11 mouse cellular contexts compared by ENCODE assay signal in the genomic region with DNA sequence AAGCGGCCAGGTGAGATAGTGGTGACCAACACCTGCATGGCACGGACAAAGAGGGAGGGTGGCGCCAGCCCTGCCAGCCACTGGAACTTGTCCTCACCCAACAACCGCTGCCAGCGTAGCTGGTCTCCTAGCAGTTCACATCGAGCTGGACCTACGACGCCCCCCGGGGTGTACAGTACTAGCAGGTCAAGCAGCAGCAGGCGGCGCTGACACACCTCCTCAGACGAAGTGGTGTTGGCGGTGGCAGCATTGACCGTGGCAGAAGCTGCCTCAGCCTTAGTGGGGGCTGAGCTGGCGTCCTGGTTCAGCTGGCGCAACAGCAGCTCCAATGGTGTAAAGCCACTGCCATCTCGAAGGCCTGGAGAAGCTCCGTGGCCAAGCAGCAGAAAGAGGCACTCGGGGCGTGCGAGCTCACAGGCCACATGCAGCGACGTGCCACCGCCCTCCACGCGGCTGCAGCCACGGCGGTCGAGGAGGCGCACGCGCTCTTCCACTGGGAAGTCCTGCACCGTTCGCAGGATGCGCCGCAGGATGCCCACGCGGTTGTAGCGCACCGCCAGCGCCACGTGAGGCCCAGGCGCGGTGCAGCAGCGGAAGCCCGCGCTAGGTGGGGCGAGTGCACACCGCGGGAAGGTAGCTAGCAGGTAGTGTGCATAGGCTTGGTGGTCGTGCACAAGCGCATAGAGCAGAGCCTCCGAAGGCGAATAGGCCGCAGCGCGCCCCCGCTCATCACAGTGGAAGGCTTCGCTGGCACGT. TPM values are rescaled to one million over a fixed set of nuclear protein-coding genes. Genes with fewer than 3 reads are reported as not detected.
DNase-seq lines count a peak whose midpoint lies in the region; ATAC-seq and TF ChIP-seq lines count a peak whose summit lies in the region.
"Had no signal": no experiment of that assay in that cellular context is flagged by ENCODE, and none has a peak within 500 bp of the region (broad histone marks: within the 10 kb centered on the region; RNA-seq: fewer than 3 reads in every experiment).

No protein-coding gene starts in this region.

- peak overlapping the region; percentile 78 for H3K4me3 ChIP-seq in gastrocnemius, adult 2 months
- no peak overlapping the region for H3K4me3 ChIP-seq in neural tube, embryonic 12.5 days
- no peak overlapping the region for H3K4me3 ChIP-seq in neural tube, embryonic 15.5 days (replicated peaks)
- H3K4me3 ChIP-seq in heart, embryonic 15.5 days, result no peak overlapping the region
- H3K4me3 ChIP-seq: left cerebral cortex, adult 2 months had no signal

- TF ChIP-seq CTCF in gastrocnemius, adult 2 months (IDR thresholded peaks at IDR 0.05), result no peak

- H3K9ac ChIP-seq in neural tube, embryonic 12.5 days, result no peak overlapping the region
- no peak overlapping the region for H3K9ac ChIP-seq in neural tube, embryonic 15.5 days (replicated peaks)
- no peak overlapping the region for H3K9ac ChIP-seq in heart, embryonic 15.5 days

- 94% methylated on average over 60 of the region's 60 CpGs for WGBS in neural tube, embryonic 12.5 days
- 96% methylated on average over 60 of the region's 60 CpGs for WGBS in neural tube, embryonic 15.5 days
- 88% methylated on average over 60 of the region's 60 CpGs for WGBS in heart, embryonic 15.5 days

- H3K4me2 ChIP-seq in neural tube, embryonic 12.5 days (replicated peaks), result 0 out of 2 replicates have a peak overlapping the region, but pooled peaks have one; percentile 3
- no peak overlapping the region for H3K4me2 ChIP-seq in neural tube, embryonic 15.5 days
- H3K4me2 ChIP-seq in heart, embryonic 15.5 days, result 0 out of 2 replicates have a peak overlapping the region, but pooled peaks have one; percentile 92

- peak overlapping the region; percentile 100 for H3K27ac ChIP-seq in gastrocnemius, adult 2 months
- no peak overlapping the region for H3K27ac ChIP-seq in neural tube, embryonic 12.5 days
- H3K27ac ChIP-seq in neural tube, embryonic 15.5 days (replicated peaks), result no peak overlapping the region
- H3K27ac ChIP-seq in heart, embryonic 15.5 days, result no peak overlapping the region
- H3K27ac ChIP-seq: left cerebral cortex, adult 2 months had no signal

- no peaks in the 10 kb centered on the region for H3K27me3 ChIP-seq in neural tube, embryonic 12.5 days (replicated peaks)
- H3K27me3 ChIP-seq in neural tube, embryonic 15.5 days (replicated peaks), result no peaks in the 10 kb centered on the region; the same call in 1 of the 2 replicates
- H3K27me3 ChIP-seq in heart, embryonic 15.5 days, result 0 out of 2 replicates have a peak, but pooled peaks cover 3% of the 10 kb centered on the region

- H3K9me3 ChIP-seq in neural tube, embryonic 12.5 days, result no peaks in the 10 kb centered on the region
- no peaks in the 10 kb centered on the region for H3K9me3 ChIP-seq in neural tube, embryonic 15.5 days (replicated peaks)
- no peaks in the 10 kb centered on the region for H3K9me3 ChIP-seq in heart, embryonic 15.5 days (replicated peaks)

- DNase-seq in gastrocnemius, adult 2 months, result peak; percentile 56
- DNase-seq in gastrocnemius, postnatal 10 days, result no peak
- no peak for DNase-seq in adrenal gland, adult 8-10 months
- DNase-seq in layer of hippocampus, adult 9-11 months, result no peak
- DNase-seq: lung, adult 2 months; retina, postnatal 1 day had no signal

- no peak for ATAC-seq in neural tube, embryonic 12.5 days (ENCODE audit: low FRiP score, low read depth)
- ATAC-seq in neural tube, embryonic 15.5 days (ENCODE audit: low FRiP score), result no peak
- ATAC-seq in heart, embryonic 15.5 days (replicated peaks; ENCODE audit: insufficient number of reproducible peaks, insufficient read depth, low FRiP score, low read depth), result no peak
- ATAC-seq: intestine, embryonic 16.5 days had no signal

- intact Hi-C loops in gastrocnemius, adult 2 months (cut with DNase I), result no loop called here

- H3K36me3 ChIP-seq in neural tube, embryonic 12.5 days, result peaks cover 43% of the 10 kb centered on the region
- peaks cover 20% of the 10 kb centered on the region; the same call in 1 of the 2 replicates for H3K36me3 ChIP-seq in neural tube, embryonic 15.5 days
- peaks cover 30% of the 10 kb centered on the region for H3K36me3 ChIP-seq in heart, embryonic 15.5 days

- H3K4me1 ChIP-seq in neural tube, embryonic 12.5 days, result peaks cover 11% of the 10 kb centered on the region
- H3K4me1 ChIP-seq in neural tube, embryonic 15.5 days, result peaks cover 16% of the 10 kb centered on the region
- H3K4me1 ChIP-seq in heart, embryonic 15.5 days (replicated peaks), result peaks cover 31% of the 10 kb centered on the region

RNA-seq across cellular contexts. Expression of a gene that starts 2.1 kb away (rescaled TPM):
- total RNA-seq in gastrocnemius, adult 2 months (2021), result 100 to 1,000 TPM; 150 to 203 TPM
- total RNA-seq in gastrocnemius, postnatal 10 days (2021), result 100 to 1,000 TPM in 1 of 2 experiments, 10 to 100 TPM in 1; 20.3 to 102 TPM
- 9.5 and 10.5 TPM in 2 replicates for polyA plus RNA-seq in neural tube, embryonic 12.5 days (2016; fragmentation: Nextera tagmentation; extraction: Ambion mirVana)
- polyA plus RNA-seq in neural tube, embryonic 15.5 days (2015; fragmentation: Nextera tagmentation; extraction: Ambion mirVana), result 10.5 and 12.6 TPM in 2 replicates
- polyA plus RNA-seq in heart, embryonic 15.5 days (2015; fragmentation: Nextera tagmentation; extraction: Ambion mirVana), result 15.4 and 18.0 TPM in 2 replicates
- 10 to 100 TPM; 11.1 to 46.5 (median 17.7) TPM for total RNA-seq in adrenal gland, adult 8-10 months (2022)
